Mouse (Mus musculus): ENCODE results near the gene Btbd9. TPM values are rescaled to one million over a fixed set of nuclear protein-coding genes. Genes with fewer than 3 reads are reported as not detected.

The Btbd9 gene
- polyA plus RNA-seq, 1 experiment, result 32.7 TPM

GRCm38 (mm10) chr17:30430961-30431640 is 145.2 kb downstream of the Btbd9 start:
- DNase-seq, result no peak
- Histone ChIP-seq H3K4me1 (ENCODE audit: control insufficient read depth, insufficient read depth, low read length) (no peaks in the 10 kb centered on the region), H3K4me3 (replicated peaks; ENCODE audit: insufficient read depth, low read depth, low read length) (no peak overlapping the region), H3K27me3 (ENCODE audit: control insufficient read depth, insufficient read depth, low read length) (no peaks in the 10 kb centered on the region), H3K27ac (ENCODE audit: insufficient read depth, low read length) (no peak overlapping the region)
- 91% methylated on average over 10 of the region's 10 CpGs for WGBS
- no peak for TF ChIP-seq CTCF (IDR thresholded peaks at IDR 0.05; ENCODE audit: borderline replicate concordance, insufficient read depth, low read depth, low read length)

- no peak overlapping the region for H3K27ac ChIP-seq (ENCODE audit: insufficient read depth, low read length)
- no peak overlapping the region for H3K4me3 ChIP-seq (replicated peaks; ENCODE audit: insufficient read depth, low read depth, low read length)
- WGBS, result 89% methylated on average over 9 of the region's 9 CpGs
- no peak for TF ChIP-seq CTCF (IDR thresholded peaks at IDR 0.05; ENCODE audit: borderline replicate concordance, insufficient read depth, low read depth, low read length)
- no peak for TF ChIP-seq POLR2A (IDR thresholded peaks at IDR 0.05; ENCODE audit: borderline replicate concordance, insufficient read depth, low read length)
- no peaks in the 10 kb centered on the region for H3K27me3 ChIP-seq (ENCODE audit: control insufficient read depth, insufficient read depth, low read length)
- H3K4me1 ChIP-seq (ENCODE audit: control insufficient read depth, insufficient read depth, low read length), result no peaks in the 10 kb centered on the region; the same call in 1 of the 2 replicates
- no peak for DNase-seq
Measured at GRCm38 (mm10) chr17:30428661-30429060, 147.6 kb downstream of the Btbd9 start.

- no peak for DNase-seq
- Histone ChIP-seq H3K27me3 (ENCODE audit: control insufficient read depth, insufficient read depth, low read length) (no peaks in the 10 kb centered on the region), H3K4me3 (replicated peaks; ENCODE audit: insufficient read depth, low read depth, low read length) (no peak overlapping the region), H3K27ac (ENCODE audit: insufficient read depth, low read length) (no peak overlapping the region), H3K4me1 (ENCODE audit: control insufficient read depth, insufficient read depth, low read length) (no peaks in the 10 kb centered on the region; the same call in 1 of the 2 replicates)
- TF ChIP-seq POLR2A (IDR thresholded peaks at IDR 0.05; ENCODE audit: borderline replicate concordance, insufficient read depth, low read length), result no peak
- TF ChIP-seq CTCF (IDR thresholded peaks at IDR 0.05; ENCODE audit: borderline replicate concordance, insufficient read depth, low read depth, low read length), result no peak
- WGBS, result 51% methylated on average over 4 of the region's 4 CpGs
Measured at GRCm38 (mm10) chr17:30423256-30423852, 152.9 kb downstream of the Btbd9 start.

- TF ChIP-seq POLR2A (IDR thresholded peaks at IDR 0.05; ENCODE audit: borderline replicate concordance, insufficient read depth, low read length) (no peak), CTCF (IDR thresholded peaks at IDR 0.05; ENCODE audit: borderline replicate concordance, insufficient read depth, low read depth, low read length) (no peak)
- no peaks in the 10 kb centered on the region; the same call in 1 of the 2 replicates for H3K4me1 ChIP-seq (ENCODE audit: control insufficient read depth, insufficient read depth, low read length)
- H3K4me3 ChIP-seq (replicated peaks; ENCODE audit: insufficient read depth, low read depth, low read length), result no peak overlapping the region
- no peaks in the 10 kb centered on the region for H3K27me3 ChIP-seq (ENCODE audit: control insufficient read depth, insufficient read depth, low read length)
- no peak for DNase-seq
- WGBS, result 73% methylated on average over 1 of the region's 1 CpGs
- no peak overlapping the region for H3K27ac ChIP-seq (ENCODE audit: insufficient read depth, low read length)
Measured at GRCm38 (mm10) chr17:30422278-30422677, 154.0 kb downstream of the Btbd9 start.

- Histone ChIP-seq H3K4me1 (ENCODE audit: control insufficient read depth, insufficient read depth, low read length) (no peaks in the 10 kb centered on the region; the same call in 1 of the 2 replicates), H3K4me3 (replicated peaks; ENCODE audit: insufficient read depth, low read depth, low read length) (no peak overlapping the region), H3K27me3 (ENCODE audit: control insufficient read depth, insufficient read depth, low read length) (no peaks in the 10 kb centered on the region), H3K27ac (ENCODE audit: insufficient read depth, low read length) (no peak overlapping the region)
- 83% methylated on average over 1 of the region's 1 CpGs for WGBS
- DNase-seq, result no peak
- TF ChIP-seq POLR2A (IDR thresholded peaks at IDR 0.05; ENCODE audit: borderline replicate concordance, insufficient read depth, low read length), result no peak
Measured at GRCm38 (mm10) chr17:30421256-30421655, 155.0 kb downstream of the Btbd9 start.

GRCm38 (mm10) chr17:30419494-30419893 is 156.8 kb downstream of the Btbd9 start:
- TF ChIP-seq CTCF (IDR thresholded peaks at IDR 0.05; ENCODE audit: borderline replicate concordance, insufficient read depth, low read depth, low read length) (no peak), POLR2A (IDR thresholded peaks at IDR 0.05; ENCODE audit: borderline replicate concordance, insufficient read depth, low read length) (no peak)
- Histone ChIP-seq H3K4me3 (replicated peaks; ENCODE audit: insufficient read depth, low read depth, low read length) (no peak overlapping the region), H3K4me1 (ENCODE audit: control insufficient read depth, insufficient read depth, low read length) (no peaks in the 10 kb centered on the region; the same call in 1 of the 2 replicates), H3K27ac (ENCODE audit: insufficient read depth, low read length) (no peak overlapping the region), H3K27me3 (ENCODE audit: control insufficient read depth, insufficient read depth, low read length) (no peaks in the 10 kb centered on the region)
- 82% methylated on average over 7 of the region's 7 CpGs for WGBS
- DNase-seq, result no peak

- 86% methylated on average over 4 of the region's 4 CpGs for WGBS
- H3K27ac ChIP-seq (ENCODE audit: insufficient read depth, low read length), result no peak overlapping the region
- H3K4me3 ChIP-seq (replicated peaks; ENCODE audit: insufficient read depth, low read depth, low read length), result no peak overlapping the region
- DNase-seq, result no peak
- TF ChIP-seq CTCF (IDR thresholded peaks at IDR 0.05; ENCODE audit: borderline replicate concordance, insufficient read depth, low read depth, low read length), result no peak
- no peak for TF ChIP-seq POLR2A (IDR thresholded peaks at IDR 0.05; ENCODE audit: borderline replicate concordance, insufficient read depth, low read length)
- no peaks in the 10 kb centered on the region; the same call in 1 of the 2 replicates for H3K4me1 ChIP-seq (ENCODE audit: control insufficient read depth, insufficient read depth, low read length)
- H3K27me3 ChIP-seq (ENCODE audit: control insufficient read depth, insufficient read depth, low read length), result no peaks in the 10 kb centered on the region
Measured at GRCm38 (mm10) chr17:30418510-30418909, 157.8 kb downstream of the Btbd9 start.

- 71% methylated on average over 4 of the region's 4 CpGs for WGBS
- Histone ChIP-seq H3K27ac (ENCODE audit: insufficient read depth, low read length) (no peak overlapping the region), H3K27me3 (ENCODE audit: control insufficient read depth, insufficient read depth, low read length) (no peaks in the 10 kb centered on the region), H3K4me1 (ENCODE audit: control insufficient read depth, insufficient read depth, low read length) (no peaks in the 10 kb centered on the region), H3K4me3 (replicated peaks; ENCODE audit: insufficient read depth, low read depth, low read length) (no peak overlapping the region)
- TF ChIP-seq CTCF (IDR thresholded peaks at IDR 0.05; ENCODE audit: borderline replicate concordance, insufficient read depth, low read depth, low read length) (no peak), POLR2A (IDR thresholded peaks at IDR 0.05; ENCODE audit: borderline replicate concordance, insufficient read depth, low read length) (no peak)
- no peak for DNase-seq
Measured at GRCm38 (mm10) chr17:30417106-30417505, 159.2 kb downstream of the Btbd9 start.
